Mouse (Mus musculus): ENCODE measurements around the gene Krtap11-1. TPM values are rescaled to one million over a fixed set of nuclear protein-coding genes. Genes with fewer than 3 reads are reported as not detected.
A peak's percentile ranks its signal among the peaks of the same experiment; 100 is the strongest.

The Krtap11-1 gene
- polyA plus RNA-seq, 1 experiment from 2014 or later: 3.6 TPM

- no peaks in the 10 kb centered on the region for H3K9me3 ChIP-seq (replicated peaks)
- no peaks in the 10 kb centered on the region for H3K36me3 ChIP-seq
- H3K4me2 ChIP-seq (replicated peaks): no peak overlapping the region
- H3K4me1 ChIP-seq: no peaks in the 10 kb centered on the region
- ATAC-seq (ENCODE audit: insufficient number of reproducible peaks, low FRiP score, low TSS enrichment, low read depth): no peak
- H3K27ac ChIP-seq (replicated peaks): no peak overlapping the region
- H3K4me3 ChIP-seq (replicated peaks): no peak overlapping the region
- WGBS: 85% methylated on average over 6 of the region's 6 CpGs
- no peak overlapping the region for H3K9ac ChIP-seq
- no peaks in the 10 kb centered on the region for H3K27me3 ChIP-seq
Measured at GRCm38 (mm10) chr16:89569136-89569535, 1.8 kb downstream of the Krtap11-1 start.

- H3K36me3 ChIP-seq: no peaks in the 10 kb centered on the region
- H3K4me1 ChIP-seq: no peaks in the 10 kb centered on the region
- H3K4me3 ChIP-seq (replicated peaks): no peak overlapping the region
- no peak overlapping the region for H3K27ac ChIP-seq (replicated peaks)
- H3K9ac ChIP-seq: no peak overlapping the region
- 65% methylated on average over 7 of the region's 7 CpGs for WGBS
- no peak overlapping the region for H3K4me2 ChIP-seq (replicated peaks)
- no peaks in the 10 kb centered on the region for H3K9me3 ChIP-seq (replicated peaks)
- H3K27me3 ChIP-seq: no peaks in the 10 kb centered on the region
- ATAC-seq (ENCODE audit: insufficient number of reproducible peaks, low FRiP score, low TSS enrichment, low read depth): no peak
Measured at GRCm38 (mm10) chr16:89568141-89568540, 2.8 kb downstream of the Krtap11-1 start.

- Histone ChIP-seq H3K9ac (no peak overlapping the region), H3K27me3 (no peaks in the 10 kb centered on the region), H3K4me3 (replicated peaks) (no peak overlapping the region), H3K36me3 (no peaks in the 10 kb centered on the region), H3K9me3 (replicated peaks) (no peaks in the 10 kb centered on the region), H3K4me2 (replicated peaks) (no peak overlapping the region), H3K4me1 (no peaks in the 10 kb centered on the region), H3K27ac (replicated peaks) (no peak overlapping the region)
- ATAC-seq (ENCODE audit: insufficient number of reproducible peaks, low FRiP score, low TSS enrichment, low read depth): no peak
Measured at GRCm38 (mm10) chr16:89550298-89550697, 20.7 kb downstream of the Krtap11-1 start.

- Histone ChIP-seq H3K9ac (no peak overlapping the region), H3K4me2 (replicated peaks) (no peak overlapping the region), H3K4me1 (no peaks in the 10 kb centered on the region), H3K36me3 (no peaks in the 10 kb centered on the region), H3K27me3 (no peaks in the 10 kb centered on the region), H3K4me3 (replicated peaks) (no peak overlapping the region), H3K27ac (replicated peaks) (no peak overlapping the region), H3K9me3 (replicated peaks) (no peaks in the 10 kb centered on the region)
- ATAC-seq (ENCODE audit: insufficient number of reproducible peaks, low FRiP score, low TSS enrichment, low read depth): no peak
- WGBS: 76% methylated on average over 5 of the region's 5 CpGs
Measured at GRCm38 (mm10) chr16:89538031-89538484, 32.9 kb downstream of the Krtap11-1 start.

GRCm38 (mm10) chr16:89537349-89537748, 33.6 kb downstream of the Krtap11-1 start:
- Histone ChIP-seq H3K4me2 (replicated peaks) (no peak overlapping the region), H3K4me3 (replicated peaks) (no peak overlapping the region), H3K27ac (replicated peaks) (no peak overlapping the region), H3K9ac (no peak overlapping the region), H3K36me3 (no peaks in the 10 kb centered on the region), H3K27me3 (no peaks in the 10 kb centered on the region), H3K4me1 (no peaks in the 10 kb centered on the region), H3K9me3 (replicated peaks) (no peaks in the 10 kb centered on the region)
- no peak for ATAC-seq (ENCODE audit: insufficient number of reproducible peaks, low FRiP score, low TSS enrichment, low read depth)
- 84% methylated on average over 6 of the region's 6 CpGs for WGBS

GRCm38 (mm10) chr16:89530547-89530946, 40.4 kb downstream of the Krtap11-1 start:
- no peak overlapping the region for H3K4me3 ChIP-seq (replicated peaks)
- H3K4me1 ChIP-seq: no peaks in the 10 kb centered on the region
- no peak for ATAC-seq (ENCODE audit: insufficient number of reproducible peaks, low FRiP score, low TSS enrichment, low read depth)
- H3K27me3 ChIP-seq: no peaks in the 10 kb centered on the region
- whole genome bisulfite sequencing: 29% methylated on average over 7 of the region's 7 CpGs
- H3K36me3 ChIP-seq: no peaks in the 10 kb centered on the region
- H3K4me2 ChIP-seq (replicated peaks): no peak overlapping the region
- no peak overlapping the region for H3K27ac ChIP-seq (replicated peaks)
- H3K9ac ChIP-seq: no peak overlapping the region
- H3K9me3 ChIP-seq (replicated peaks): no peaks in the 10 kb centered on the region

GRCm38 (mm10) chr16:89529846-89530245, 41.1 kb downstream of the Krtap11-1 start:
- no peaks in the 10 kb centered on the region for H3K9me3 ChIP-seq (replicated peaks)
- no peak overlapping the region for H3K9ac ChIP-seq
- no peak overlapping the region for H3K4me3 ChIP-seq (replicated peaks)
- WGBS: 66% methylated on average over 7 of the region's 7 CpGs
- no peaks in the 10 kb centered on the region for H3K36me3 ChIP-seq
- no peaks in the 10 kb centered on the region for H3K4me1 ChIP-seq
- no peak for ATAC-seq (ENCODE audit: insufficient number of reproducible peaks, low FRiP score, low TSS enrichment, low read depth)
- no peaks in the 10 kb centered on the region for H3K27me3 ChIP-seq
- H3K4me2 ChIP-seq (replicated peaks): no peak overlapping the region
- H3K27ac ChIP-seq (replicated peaks): no peak overlapping the region

GRCm38 (mm10) chr16:89528380-89528779, 42.6 kb downstream of the Krtap11-1 start:
- Histone ChIP-seq H3K4me1 (no peaks in the 10 kb centered on the region), H3K4me2 (replicated peaks) (no peak overlapping the region), H3K27me3 (no peaks in the 10 kb centered on the region), H3K9ac (no peak overlapping the region), H3K4me3 (replicated peaks) (no peak overlapping the region), H3K9me3 (replicated peaks) (no peaks in the 10 kb centered on the region), H3K36me3 (no peaks in the 10 kb centered on the region), H3K27ac (replicated peaks) (no peak overlapping the region)
- 87% methylated on average over 3 of the region's 3 CpGs for WGBS
- no peak for ATAC-seq (ENCODE audit: insufficient number of reproducible peaks, low FRiP score, low TSS enrichment, low read depth)

- Histone ChIP-seq H3K4me1 (no peaks in the 10 kb centered on the region), H3K36me3 (no peaks in the 10 kb centered on the region), H3K27me3 (no peaks in the 10 kb centered on the region), H3K4me2 (replicated peaks) (no peak overlapping the region), H3K9ac (no peak overlapping the region), H3K27ac (replicated peaks) (no peak overlapping the region), H3K9me3 (replicated peaks) (no peaks in the 10 kb centered on the region), H3K4me3 (replicated peaks) (no peak overlapping the region)
- no peak for ATAC-seq (ENCODE audit: insufficient number of reproducible peaks, low FRiP score, low TSS enrichment, low read depth)
- WGBS: 87% methylated on average over 4 of the region's 4 CpGs
Measured at GRCm38 (mm10) chr16:89520996-89521395, 50.0 kb downstream of the Krtap11-1 start.

GRCm38 (mm10) chr16:89520555-89520954, 50.4 kb downstream of the Krtap11-1 start:
- no peak overlapping the region for H3K4me3 ChIP-seq (replicated peaks)
- WGBS: 82% methylated on average over 2 of the region's 2 CpGs
- H3K9ac ChIP-seq: no peak overlapping the region
- H3K36me3 ChIP-seq: no peaks in the 10 kb centered on the region
- ATAC-seq (ENCODE audit: insufficient number of reproducible peaks, low FRiP score, low TSS enrichment, low read depth): peak; percentile 60; the same call in 1 of the 2 replicates
- H3K27ac ChIP-seq (replicated peaks): no peak overlapping the region
- no peaks in the 10 kb centered on the region for H3K4me1 ChIP-seq
- no peak overlapping the region for H3K4me2 ChIP-seq (replicated peaks)
- H3K9me3 ChIP-seq (replicated peaks): no peaks in the 10 kb centered on the region
- H3K27me3 ChIP-seq: no peaks in the 10 kb centered on the region
